Mouse (Mus musculus) stomach, postnatal 0 days (tissue): ENCODE results near the gene Flywch2. TPM values are rescaled to one million over a fixed set of nuclear protein-coding genes. Genes with fewer than 3 reads are reported as not detected.

Source experiments
- ATAC-seq: fragments of 200-750 bp; cut with Nextera tagmentation; 2 replicates; pipeline ENCODE4 v1.8.0; 2017; ENCODE audit not compliant: low FRiP score, low TSS enrichment
- DNase-seq: peaks from one replicate; pipeline ENCODE4 v3.0.0-alpha.2; 2016; ENCODE audit warnings: low spot score
- H3K27ac ChIP-seq: fragments of 300-500 bp; sonication (generic); replicated peaks from 2 replicates; pipeline ENCODE4 v1.5.1; 2014; ENCODE audit warnings: mild to moderate bottlenecking, control low read depth
- H3K27me3 ChIP-seq: fragments of 300-500 bp; sonication (generic); 2 replicates; pipeline ENCODE4 v1.6.1; 2014; ENCODE audit warnings: low read length; ENCODE audit not compliant: control insufficient read depth, insufficient read depth
- H3K36me3 ChIP-seq: fragments of 300-500 bp; sonication (generic); 2 replicates; pipeline ENCODE4 v1.6.1; 2014; ENCODE audit warnings: low read length, mixed read lengths; ENCODE audit not compliant: control insufficient read depth, insufficient read depth
- H3K4me1 ChIP-seq: fragments of 300-500 bp; sonication (generic); replicated peaks from 2 replicates; pipeline ENCODE4 v1.6.1; 2014; ENCODE audit warnings: antibody characterized with exemption; ENCODE audit not compliant: control insufficient read depth, insufficient read depth
- H3K4me2 ChIP-seq: fragments of 300-500 bp; sonication (generic); replicated peaks from 2 replicates; pipeline ENCODE4 v1.6.1; 2014; ENCODE audit warnings: low read depth, mild to moderate bottlenecking, control low read depth, moderate library complexity
- H3K4me3 ChIP-seq: fragments of 300-500 bp; sonication (generic); 2 replicates; pipeline ENCODE4 v1.5.1; 2014; ENCODE audit warnings: low read depth, low read length, control low read depth
- H3K9ac ChIP-seq: fragments of 300-500 bp; sonication (generic); 2 replicates; pipeline ENCODE4 v1.6.1; 2014; ENCODE audit warnings: mild to moderate bottlenecking, low read length, control low read depth, mixed read lengths
- H3K9me3 ChIP-seq: fragments of 300-500 bp; sonication (generic); 2 replicates; pipeline ENCODE4 v1.6.1; 2016; ENCODE audit warnings: low read length; ENCODE audit not compliant: control insufficient read depth
- CTCF ChIP-seq: IDR thresholded peaks from 2 replicates; pipeline ENCODE4 v1.5.1; 2016; ENCODE audit warnings: antibody characterized with exemption, low read depth, mild to moderate bottlenecking, moderate library complexity
- EP300 ChIP-seq: optimal IDR thresholded peaks from 2 replicates; pipeline ENCODE3; 2016; ENCODE audit warnings: antibody characterized with exemption
- WGBS: fragments of 180-500 bp; shearing (Covaris S2); extraction: QIAGEN DNeasy Blood & Tissue Kit; methylation state at CpG from one replicate; pipeline ENCODE4 v1.1.7; 2014; 5-methylcytosine and 5-hydroxymethylcytosine counted together
- polyA plus RNA-seq: library from polyadenylated mRNA; unstranded; fragments of >200 nt; fragmentation: Nextera tagmentation; extraction: Ambion mirVana; gene quantifications from 2 replicates; pipeline ENCODE4 v1.2.1, GENCODE M21; 2015

Gene Flywch2
- polyA plus RNA-seq, 1 experiment from 2014 or later, result 15.9 TPM

DNA sequence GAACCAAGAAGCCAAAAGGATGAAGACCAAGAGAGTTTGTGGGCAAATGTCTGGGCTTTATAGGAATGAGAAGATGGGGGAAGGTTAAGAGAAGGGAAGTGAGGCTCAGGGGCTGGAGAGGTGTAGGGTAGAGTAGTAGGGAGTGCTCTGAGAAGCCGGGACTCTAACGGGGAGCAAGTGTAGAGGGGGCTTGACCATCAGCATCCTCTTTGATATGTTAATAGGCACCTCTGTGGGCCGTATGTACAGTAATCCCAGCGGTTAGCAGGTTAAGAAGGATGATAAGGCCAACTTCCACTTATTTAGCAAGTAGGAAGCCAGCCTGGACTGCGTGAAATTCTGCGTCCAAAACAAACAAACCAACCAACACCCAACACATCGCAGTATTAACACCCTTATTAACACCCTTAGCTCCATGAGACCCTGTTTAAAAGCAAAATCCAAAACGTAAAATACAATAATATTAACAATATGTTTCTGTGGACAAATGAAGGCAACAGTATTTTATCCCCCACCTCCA lies 3.9 kb upstream of the Flywch2 start:
- peak overlapping the region; percentile 47 for H3K4me3 ChIP-seq
- H3K27me3 ChIP-seq, result no peaks in the 10 kb centered on the region
- no peak for DNase-seq
- H3K4me1 ChIP-seq, result peaks cover 4% of the 10 kb centered on the region; the same call in 1 of the 2 replicates
- TF ChIP-seq CTCF, result no peak
- no peak for TF ChIP-seq EP300
- peak overlapping the region; percentile 86 for H3K27ac ChIP-seq
- 24% methylated on average over 8 of the region's 8 CpGs for WGBS
- peak overlapping the region; percentile 80 for H3K9ac ChIP-seq
- no peak for ATAC-seq
- H3K36me3 ChIP-seq, result no peaks in the 10 kb centered on the region
- H3K4me2 ChIP-seq, result peak overlapping the region; percentile 78
- no peaks in the 10 kb centered on the region for H3K9me3 ChIP-seq

DNA sequence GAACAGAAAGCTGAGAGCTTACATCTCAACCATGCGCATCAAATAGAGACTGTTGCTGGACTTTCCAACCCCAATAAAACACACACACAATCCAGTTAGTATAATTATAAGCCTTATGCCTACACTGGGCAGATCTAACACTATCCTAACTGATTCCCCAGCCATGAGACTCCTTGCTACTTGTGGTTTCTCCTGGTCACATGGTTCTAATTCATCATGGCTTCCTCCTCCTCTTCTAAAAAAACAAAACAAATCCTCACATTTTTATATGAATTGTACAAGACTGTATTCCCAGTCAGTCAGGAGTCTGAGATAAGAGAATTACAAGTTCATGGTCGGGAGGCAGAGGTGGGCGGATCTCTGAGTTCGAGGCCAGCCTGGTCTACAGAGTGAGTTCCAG lies 3.1 kb upstream of the Flywch2 start:
- 88% methylated on average over 4 of the region's 4 CpGs for WGBS

GRCm38 (mm10) chr17:23786510-23786931 lies 640 bp upstream of the Flywch2 start:
- Histone ChIP-seq H3K36me3 (no peaks in the 10 kb centered on the region), H3K9ac (no peak overlapping the region), H3K4me1 (peaks cover 4% of the 10 kb centered on the region; the same call in 1 of the 2 replicates), H3K4me3 (peak overlapping the region; percentile 54), H3K4me2 (peak overlapping the region; percentile 80), H3K27me3 (no peaks in the 10 kb centered on the region), H3K27ac (no peak overlapping the region), H3K9me3 (no peaks in the 10 kb centered on the region)
- ATAC-seq (peak; percentile 16; the same call in 1 of the 2 replicates), DNase-seq (no peak)
- WGBS, result 15% methylated on average over 13 of the region's 13 CpGs
- TF ChIP-seq EP300 (no peak), CTCF (no peak)

More for the DNA sequence above, 3.1 kb upstream of the Flywch2 start:
- Histone ChIP-seq H3K27ac (no peak overlapping the region), H3K4me3 (no peak overlapping the region), H3K9ac (no peak overlapping the region), H3K4me2 (no peak overlapping the region), H3K9me3 (no peaks in the 10 kb centered on the region), H3K27me3 (no peaks in the 10 kb centered on the region), H3K36me3 (no peaks in the 10 kb centered on the region), H3K4me1 (peaks cover 4% of the 10 kb centered on the region; the same call in 1 of the 2 replicates)
- DNase-seq (no peak), ATAC-seq (no peak)
- TF ChIP-seq CTCF (no peak), EP300 (no peak)

- H3K9me3 ChIP-seq, result no peaks in the 10 kb centered on the region
- no peak overlapping the region for H3K27ac ChIP-seq
- H3K36me3 ChIP-seq, result no peaks in the 10 kb centered on the region
- H3K4me2 ChIP-seq, result no peak overlapping the region
- DNase-seq (no peak), ATAC-seq (no peak)
- no peak for TF ChIP-seq EP300
- TF ChIP-seq CTCF, result no peak
- H3K27me3 ChIP-seq, result no peaks in the 10 kb centered on the region
- H3K4me1 ChIP-seq, result 0 out of 2 replicates have a peak, but pooled peaks cover 2% of the 10 kb centered on the region
- H3K9ac ChIP-seq, result no peak overlapping the region
- H3K4me3 ChIP-seq, result no peak overlapping the region
Observed at GRCm38 (mm10) chr17:23783352-23783751, 2.5 kb downstream of the Flywch2 start.

DNA sequence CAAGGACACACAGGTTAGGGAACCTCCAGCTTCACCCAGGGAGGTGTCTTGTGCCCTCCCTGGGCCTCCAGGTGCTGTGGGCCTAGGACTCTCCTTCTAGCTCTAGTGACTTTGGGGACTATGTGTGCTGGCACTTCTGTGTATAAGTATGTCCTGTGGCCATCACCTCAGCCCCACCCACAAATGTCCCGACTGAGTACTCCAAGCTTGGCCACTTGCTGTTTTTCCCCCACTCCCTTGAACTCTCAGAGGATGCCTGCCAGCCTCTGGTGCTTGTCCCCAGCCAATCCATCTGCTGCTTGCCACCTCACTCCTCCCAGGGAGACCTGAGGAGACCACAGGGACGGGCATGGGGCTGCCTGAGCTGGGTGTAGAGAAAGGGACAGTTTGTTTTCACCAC lies 7.4 kb downstream of the Flywch2 start:
- no peak for DNase-seq
- no peak overlapping the region for H3K4me3 ChIP-seq
- no peaks in the 10 kb centered on the region for H3K4me1 ChIP-seq
- no peaks in the 10 kb centered on the region for H3K36me3 ChIP-seq
- no peak for TF ChIP-seq EP300
- TF ChIP-seq CTCF, result no peak
- no peaks in the 10 kb centered on the region for H3K9me3 ChIP-seq
- 55% methylated on average over 2 of the region's 2 CpGs for WGBS
- no peak for ATAC-seq
- no peak overlapping the region for H3K4me2 ChIP-seq
- H3K9ac ChIP-seq, result no peak overlapping the region
- H3K27me3 ChIP-seq, result no peaks in the 10 kb centered on the region
- no peak overlapping the region for H3K27ac ChIP-seq

DNA sequence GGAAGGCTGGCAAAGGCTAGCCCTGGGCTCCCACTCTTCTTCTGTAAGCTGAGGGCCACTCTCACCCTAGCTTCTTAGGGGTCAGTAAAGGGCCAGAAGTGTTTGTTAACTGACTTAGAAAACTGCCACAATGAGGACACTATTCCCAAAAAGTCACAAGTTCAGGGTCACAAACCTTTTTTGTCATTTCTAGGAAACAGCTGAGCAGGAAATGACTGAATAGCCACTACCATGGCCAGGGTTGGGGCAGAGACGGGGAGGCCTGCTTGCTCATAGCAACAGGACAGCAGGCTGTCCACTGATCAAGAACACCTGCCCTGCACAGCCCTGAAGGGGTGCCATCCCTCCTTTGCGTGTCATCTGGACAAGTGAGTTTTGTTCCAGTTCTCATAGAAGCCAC lies 8.7 kb downstream of the Flywch2 start:
- Histone ChIP-seq H3K27ac (no peak overlapping the region), H3K27me3 (no peaks in the 10 kb centered on the region), H3K9ac (no peak overlapping the region), H3K9me3 (no peaks in the 10 kb centered on the region), H3K4me1 (no peaks in the 10 kb centered on the region), H3K4me3 (no peak overlapping the region), H3K36me3 (no peaks in the 10 kb centered on the region), H3K4me2 (no peak overlapping the region)
- TF ChIP-seq CTCF (no peak), EP300 (no peak)
- ATAC-seq (no peak), DNase-seq (no peak)
- WGBS, result 70% methylated on average over 2 of the region's 2 CpGs
